Mouse (Mus musculus): Measurements from ENCODE around the gene Gm28042.

The Gm28042 gene

DNA sequence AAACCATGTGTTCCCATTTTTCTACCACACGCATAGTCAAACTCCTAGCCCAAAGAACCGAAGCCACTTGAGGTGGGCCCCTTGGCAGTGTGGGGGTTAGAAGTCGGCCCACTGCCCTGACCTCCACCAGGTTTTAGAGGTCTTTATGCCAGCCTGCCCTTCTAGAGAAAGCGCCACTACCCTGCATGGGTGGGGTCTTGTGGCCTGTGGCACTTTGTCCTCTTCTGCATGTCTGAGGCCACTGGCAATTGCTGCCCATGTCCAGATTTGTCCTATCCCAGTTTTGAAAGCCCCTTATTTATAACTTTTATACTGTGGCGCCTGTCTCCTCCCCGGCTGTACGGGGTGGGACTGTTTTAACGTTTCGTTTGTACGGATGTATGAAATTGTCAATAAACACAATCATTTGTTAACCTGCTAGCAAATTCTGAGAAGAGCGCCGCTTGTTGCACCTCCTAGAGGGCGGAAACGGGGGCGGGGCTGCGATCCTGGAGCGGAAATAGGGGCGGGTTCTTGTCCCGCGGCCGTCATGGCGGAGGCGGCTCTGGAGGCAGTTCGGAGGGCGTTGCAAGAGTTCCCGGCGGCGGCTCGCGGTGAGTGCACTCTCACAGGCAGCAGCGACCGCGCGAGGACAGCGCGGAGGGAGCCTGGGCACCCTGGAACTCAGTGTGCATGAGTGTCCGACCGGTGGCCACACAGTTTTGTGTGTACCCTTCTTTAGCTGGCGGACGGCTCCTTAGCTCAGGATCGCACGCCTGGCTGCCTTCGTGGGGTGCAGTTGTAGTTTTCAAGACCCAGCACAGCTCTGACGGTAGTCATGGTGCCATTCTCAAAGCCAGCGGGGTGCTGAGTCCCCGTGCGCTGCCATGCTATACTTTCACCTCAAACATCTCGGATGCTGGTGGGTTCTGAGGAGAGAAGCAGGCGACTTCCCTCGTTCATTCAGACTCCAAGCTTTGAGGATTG lies at the start of gene Gm28042, which contains the start of gene Jmjd7:
TSS of gene Gm28042 (plus strand) at position 510 of the 966 bp plus-strand sequence.
TSS of gene Jmjd7 (plus strand) at position 500 of the 966 bp plus-strand sequence.
- ATAC-seq (ENCODE audit: low TSS enrichment): peak; percentile 85

DNA sequence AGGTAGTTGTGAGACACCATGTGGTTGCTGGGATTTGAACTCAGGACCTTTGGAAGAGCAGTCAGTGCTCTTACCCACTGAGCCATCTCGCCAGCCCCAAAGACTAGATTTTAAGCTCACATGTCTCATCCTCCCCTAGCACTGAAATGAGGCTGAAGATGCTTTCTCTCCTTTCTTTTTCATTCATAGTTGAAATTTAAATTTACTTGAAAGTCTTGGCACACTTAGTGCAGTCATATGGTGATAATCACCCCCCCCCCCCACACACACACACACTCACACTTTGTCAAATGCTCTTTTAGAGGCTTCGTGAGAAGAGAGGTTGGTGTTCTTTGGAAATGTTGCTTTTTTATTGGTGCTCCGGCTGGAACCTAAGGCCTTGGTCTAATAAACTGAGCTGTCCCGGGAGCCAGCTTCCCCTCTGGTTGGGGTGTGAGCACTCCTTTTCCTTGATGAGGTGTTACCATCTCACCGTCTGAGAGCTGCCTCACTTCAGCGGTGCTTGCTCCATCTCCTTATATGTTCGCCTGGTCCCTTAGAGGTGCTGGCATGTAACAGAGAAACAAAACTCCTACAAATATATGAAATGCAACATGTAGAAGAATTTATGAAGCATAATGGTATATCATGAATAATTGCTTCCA lies 46.8 kb upstream of the Gm28042 start:
- ATAC-seq (ENCODE audit: low TSS enrichment): peak; percentile 62

DNA sequence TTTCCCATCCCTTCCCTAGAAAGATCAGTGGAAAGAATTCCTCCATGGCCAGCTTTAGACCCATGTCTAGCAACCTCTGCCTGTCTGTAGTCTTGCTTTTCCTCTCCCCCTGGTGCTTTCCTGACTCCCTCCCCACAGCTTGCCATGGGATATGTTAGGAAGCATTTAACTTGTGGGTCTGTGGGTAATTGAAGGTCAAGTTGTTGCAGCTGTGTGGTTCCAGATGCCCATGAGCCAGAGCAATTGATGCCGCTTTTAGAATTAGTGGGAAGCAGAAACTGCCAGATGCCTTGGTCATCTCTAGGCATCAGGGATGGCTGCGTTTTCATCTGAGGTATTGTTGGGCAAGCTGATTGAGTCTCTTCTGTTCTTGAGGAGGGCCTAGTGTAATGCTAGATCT lies 45.7 kb upstream of the Gm28042 start:
- no peak for ATAC-seq (ENCODE audit: low TSS enrichment)

DNA sequence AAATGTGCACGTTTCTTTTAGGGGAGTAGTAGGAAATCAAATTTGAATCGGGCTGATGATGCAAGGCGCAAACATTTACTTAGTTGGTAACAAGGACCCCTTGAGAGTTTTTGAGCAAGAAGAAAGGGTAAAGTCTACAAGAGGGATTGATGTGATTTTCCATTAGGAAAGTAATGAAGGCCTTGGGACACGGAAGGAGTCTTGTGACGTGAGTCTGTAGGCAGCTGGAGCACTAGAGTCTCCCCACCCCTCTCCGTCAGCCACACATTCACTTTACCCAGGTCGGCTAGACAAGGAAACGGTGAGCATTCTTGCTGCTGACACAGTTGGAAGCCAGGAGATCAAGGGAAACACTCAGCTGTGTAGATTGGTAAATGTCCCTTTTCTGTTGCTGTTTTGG lies 41.4 kb upstream of the Gm28042 start:
- ATAC-seq (ENCODE audit: low TSS enrichment): no peak

DNA sequence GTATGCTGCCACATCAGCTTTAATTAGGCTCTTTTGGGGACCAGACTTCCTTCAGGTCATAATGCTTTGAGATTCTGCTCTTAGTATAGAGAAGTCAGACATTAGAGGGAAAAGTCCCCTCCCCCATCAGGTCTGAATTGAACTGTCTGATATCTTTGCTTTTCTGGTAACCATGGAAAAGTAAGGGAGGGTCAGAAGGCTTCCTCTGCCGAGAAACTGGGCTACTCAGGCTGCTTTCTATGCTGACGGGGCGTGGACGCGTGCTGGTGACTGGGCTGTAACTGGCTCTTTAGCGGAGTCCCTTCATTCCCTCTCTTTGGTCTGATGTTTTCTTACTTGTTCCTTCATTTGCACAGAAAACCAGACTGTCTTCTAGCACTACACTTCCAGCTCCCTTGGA lies 40.9 kb upstream of the Gm28042 start:
- ATAC-seq (ENCODE audit: low TSS enrichment): no peak

DNA sequence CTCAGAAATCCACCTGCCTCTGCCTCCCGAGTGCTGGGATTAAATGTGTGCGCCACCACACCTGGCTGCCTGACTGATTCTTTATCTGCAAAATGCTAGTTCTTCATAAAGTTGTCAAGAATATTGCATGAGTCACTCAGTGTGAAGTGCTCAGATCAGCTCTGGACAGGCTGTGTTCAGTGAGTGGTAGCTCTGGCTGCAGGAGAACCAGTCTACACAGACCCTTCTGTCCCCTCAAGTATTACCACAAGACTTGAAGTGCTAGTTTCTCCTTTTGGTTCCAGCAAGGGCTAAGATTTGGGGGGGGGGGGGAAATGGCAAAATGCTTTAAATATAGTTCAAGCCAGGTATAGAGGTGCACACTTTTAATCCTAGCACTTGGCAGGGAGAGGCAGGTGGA lies 39.9 kb upstream of the Gm28042 start:
- ATAC-seq (ENCODE audit: low TSS enrichment): no peak

DNA sequence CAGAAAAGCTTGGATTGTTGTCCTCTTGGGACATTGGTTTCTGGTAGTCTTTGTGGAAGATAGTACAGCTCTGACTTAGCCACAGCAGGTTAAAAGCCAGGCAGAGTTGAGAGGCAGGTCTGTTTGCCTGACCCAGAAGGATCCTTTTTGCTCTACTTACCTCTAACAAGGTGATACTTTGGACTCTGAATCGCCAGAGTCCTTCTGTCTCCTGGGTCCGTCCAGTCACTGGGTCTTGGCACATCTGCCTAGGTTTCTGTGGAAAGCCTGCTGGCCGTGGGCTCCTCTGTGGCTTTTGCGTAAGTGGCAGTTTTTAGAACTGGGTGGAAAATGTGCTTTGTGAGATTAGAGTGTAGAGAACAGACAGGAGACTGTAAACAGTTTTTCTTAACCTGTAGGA lies 38.3 kb upstream of the Gm28042 start:
- ATAC-seq (ENCODE audit: low TSS enrichment): peak; percentile 52; the same call in 1 of the 2 replicates

DNA sequence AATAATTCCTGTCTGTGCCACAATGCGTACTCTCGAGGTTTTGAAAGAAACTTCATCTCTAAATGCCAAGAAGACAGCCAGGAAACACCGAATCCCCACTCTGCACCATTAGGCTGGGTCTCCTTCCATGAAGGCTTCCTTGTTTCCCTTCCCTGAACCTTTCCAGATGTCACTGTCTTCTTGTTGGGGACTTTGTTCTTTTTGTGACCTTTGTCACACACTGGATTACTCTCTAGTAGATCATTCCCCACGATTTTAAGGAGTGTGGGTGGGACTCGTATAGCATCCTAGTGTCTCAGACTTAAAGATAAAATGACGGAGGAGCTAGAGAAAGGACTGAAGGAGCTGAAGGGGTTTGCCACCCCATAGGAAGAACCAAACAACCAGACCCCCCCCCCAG lies 36.4 kb upstream of the Gm28042 start:
- ATAC-seq (ENCODE audit: low TSS enrichment): no peak

DNA sequence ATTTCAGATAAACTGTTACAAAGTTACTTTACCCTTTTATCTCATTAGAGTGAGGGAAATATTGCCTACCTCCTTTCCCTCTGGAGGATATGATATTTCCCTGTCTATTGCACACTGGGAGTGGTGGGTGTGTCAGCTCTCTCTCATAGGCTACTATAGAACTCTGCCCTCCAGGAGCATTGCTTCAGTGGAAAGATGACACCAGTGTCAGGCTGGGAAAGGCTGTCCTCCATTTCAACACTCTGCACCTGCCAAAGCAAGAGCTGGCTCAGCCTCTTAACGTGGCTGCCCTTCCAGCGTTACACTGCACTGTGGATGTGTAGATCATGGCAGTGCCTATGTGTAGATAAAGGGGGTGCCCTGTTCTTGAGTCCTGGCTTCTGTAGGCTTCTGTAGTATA lies 34.9 kb upstream of the Gm28042 start:
- ATAC-seq (ENCODE audit: low TSS enrichment): no peak

DNA sequence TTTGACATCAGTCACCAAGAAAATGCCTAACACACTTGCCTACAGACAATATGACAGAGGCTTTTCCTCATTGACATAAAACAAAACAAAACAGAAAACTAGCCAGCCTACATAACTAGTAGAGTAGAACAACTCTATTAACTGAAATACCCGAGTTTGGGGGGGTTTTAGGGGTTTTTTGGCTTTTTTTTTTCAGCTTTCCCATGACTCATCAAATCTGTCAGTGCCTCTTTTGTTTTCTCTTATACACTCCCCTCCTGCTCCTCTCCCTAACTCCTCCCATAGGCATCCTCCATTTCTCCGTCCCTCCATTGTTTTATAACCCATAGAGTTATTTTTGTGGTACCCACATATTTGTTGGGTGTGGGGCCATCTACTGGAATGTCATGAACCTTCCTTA lies 33.8 kb upstream of the Gm28042 start:
- ATAC-seq (ENCODE audit: low TSS enrichment): no peak

DNA sequence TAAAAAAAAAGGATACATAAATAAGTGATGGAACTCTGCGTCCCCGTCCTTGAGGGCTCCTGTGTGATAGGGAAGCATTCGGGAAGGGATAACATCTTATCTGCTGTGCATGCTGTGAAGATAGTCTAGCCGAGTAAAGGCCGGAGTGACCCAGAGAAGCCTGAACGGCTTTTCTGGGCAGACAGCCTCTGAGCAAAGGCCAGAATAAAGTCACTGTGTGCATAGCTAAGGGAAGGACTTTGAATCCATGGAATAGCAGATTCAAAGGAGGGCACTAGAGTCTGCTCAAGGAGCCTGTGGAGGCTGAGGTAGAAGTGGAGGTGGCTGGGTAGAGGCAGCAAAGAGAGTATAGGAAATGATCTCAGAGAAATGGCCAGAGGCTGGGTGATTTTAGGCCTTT lies 32.5 kb upstream of the Gm28042 start:
- no peak for ATAC-seq (ENCODE audit: low TSS enrichment)

DNA sequence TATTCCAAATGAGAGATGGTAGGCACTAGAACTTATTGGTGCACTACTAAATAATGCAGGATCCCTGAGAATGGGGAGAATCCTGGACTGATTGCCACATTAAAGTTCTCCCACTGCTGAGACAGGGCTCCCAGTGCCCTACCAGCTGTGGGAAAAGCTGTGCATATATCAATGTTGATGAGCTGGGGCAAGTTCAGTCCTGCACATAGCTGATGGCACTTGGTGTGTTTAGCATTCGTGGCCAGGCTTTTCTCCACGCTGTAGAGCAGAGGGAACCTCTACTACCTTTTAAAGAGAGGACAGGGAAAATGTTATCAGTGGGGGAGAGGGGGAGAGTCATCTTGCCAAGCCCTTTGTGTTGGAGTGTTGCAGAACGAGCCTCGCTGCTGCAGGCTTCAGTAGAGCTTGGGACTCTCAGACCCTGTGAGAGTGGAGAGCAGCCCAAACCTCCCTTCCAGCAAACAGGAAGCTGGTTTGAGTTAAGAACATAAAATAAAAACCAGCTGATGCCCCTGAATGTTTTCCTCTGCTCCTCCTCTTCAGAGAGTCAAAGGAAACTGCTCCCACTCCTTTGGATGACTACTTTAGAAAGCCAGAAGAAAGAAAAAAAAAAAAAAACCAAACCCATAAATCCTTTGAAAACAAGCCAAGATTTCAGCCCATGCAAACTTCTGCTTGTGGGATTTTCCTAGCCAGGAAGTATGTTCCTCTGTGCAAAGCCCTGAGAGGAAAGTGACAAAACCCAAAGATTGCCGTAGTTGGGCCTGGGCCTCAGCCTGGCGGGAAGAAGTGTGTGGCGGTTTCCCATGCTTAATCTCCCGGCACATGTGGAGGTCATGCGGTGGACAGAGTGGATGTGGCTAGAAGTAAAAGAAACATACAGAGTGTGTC lies 31.7 kb upstream of the Gm28042 start:
- peak; percentile 62 for ATAC-seq (ENCODE audit: low TSS enrichment)

DNA sequence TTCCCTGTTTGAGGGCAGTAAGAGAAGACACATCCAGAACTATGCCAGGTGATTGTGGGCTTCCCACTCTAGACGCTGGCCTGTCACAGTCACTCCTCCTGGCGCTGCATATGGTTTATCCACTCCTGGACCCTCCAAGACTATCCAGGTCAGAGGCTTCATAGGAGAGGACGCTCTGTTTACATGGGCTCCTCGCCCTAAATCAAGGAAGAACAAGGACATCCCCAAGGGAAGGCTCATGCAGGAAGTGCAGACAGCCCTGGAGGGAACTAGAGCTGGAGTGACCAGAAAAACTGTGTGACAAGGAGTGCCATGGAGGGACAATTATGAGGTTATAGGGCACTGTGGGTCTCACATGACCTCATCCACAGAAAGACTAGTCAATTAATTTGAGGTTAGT lies 29.9 kb upstream of the Gm28042 start:
- ATAC-seq (ENCODE audit: low TSS enrichment): no peak

DNA sequence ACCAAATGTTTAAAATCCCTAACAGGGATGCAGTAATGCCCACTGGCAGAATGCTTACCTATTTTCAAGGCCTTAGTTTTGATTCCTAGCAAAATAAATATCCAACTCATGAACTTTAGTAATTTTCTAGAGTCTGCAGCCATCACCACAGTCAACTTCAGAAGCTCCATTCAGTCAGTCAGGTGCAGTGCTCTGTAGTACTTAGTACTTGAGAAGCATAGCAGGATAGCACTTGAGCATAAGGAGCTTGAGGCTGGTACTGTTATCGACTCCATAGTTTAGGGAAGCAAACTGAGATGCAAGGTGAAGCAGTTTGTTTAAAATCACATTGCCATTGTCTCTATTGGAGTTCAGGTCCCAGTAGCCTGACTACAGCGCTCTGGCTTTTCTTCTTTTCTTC lies 27.6 kb upstream of the Gm28042 start:
- no peak for ATAC-seq (ENCODE audit: low TSS enrichment)

DNA sequence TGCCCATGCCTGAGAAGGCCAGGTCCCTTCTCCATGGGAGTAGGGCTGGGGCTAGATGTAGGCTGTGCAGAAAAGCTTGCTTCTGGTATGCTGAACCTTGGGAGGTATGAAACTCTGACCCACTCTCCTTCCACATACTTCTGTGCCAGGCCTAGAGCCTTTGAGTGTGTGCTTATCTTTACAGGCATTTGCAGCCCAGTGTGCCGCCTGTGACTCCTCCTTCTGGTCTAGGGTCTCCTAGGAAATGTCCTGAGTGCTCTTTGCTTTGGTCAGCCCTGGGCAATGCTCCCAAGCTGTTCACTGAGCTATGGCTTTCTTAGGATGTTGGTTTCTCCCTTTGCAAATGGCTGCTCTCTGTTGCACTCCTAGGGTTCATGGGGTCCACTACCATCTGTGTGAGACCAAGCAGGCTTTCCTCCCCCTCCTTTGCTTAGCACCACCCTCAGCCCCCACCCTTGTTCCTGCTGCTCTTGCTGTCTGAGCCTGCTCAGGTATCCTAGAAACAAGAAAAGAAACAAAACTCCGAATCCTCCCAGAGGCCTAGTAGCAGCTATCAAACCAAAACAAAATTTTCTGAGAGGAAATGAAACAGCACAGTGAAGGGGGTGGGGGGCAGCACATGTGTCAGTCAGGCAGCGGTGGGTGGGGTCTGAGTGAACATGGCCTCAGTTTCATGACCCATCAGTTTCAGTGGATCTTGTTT lies 26.3 kb upstream of the Gm28042 start:
- ATAC-seq (ENCODE audit: low TSS enrichment): no peak

DNA sequence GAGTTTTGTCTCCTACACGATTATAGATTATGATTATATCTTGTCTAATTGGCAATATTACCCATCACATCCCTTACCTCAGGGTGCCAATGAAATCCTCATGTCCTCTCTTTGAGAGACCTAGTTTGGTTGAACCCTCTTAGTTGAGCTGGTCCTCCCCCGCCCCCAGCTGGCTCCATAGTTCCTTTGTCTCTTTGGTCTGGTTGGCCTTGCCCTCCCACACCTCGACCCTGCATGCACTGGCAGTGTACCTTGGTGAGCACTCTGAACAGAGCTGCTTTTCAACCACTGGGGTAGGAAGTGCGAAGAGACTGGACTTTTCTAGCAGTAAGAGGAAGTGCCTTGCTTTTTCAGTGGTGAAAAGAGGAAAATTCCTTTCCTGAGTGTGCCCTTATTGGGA lies 25.3 kb upstream of the Gm28042 start:
- ATAC-seq (ENCODE audit: low TSS enrichment): no peak

DNA sequence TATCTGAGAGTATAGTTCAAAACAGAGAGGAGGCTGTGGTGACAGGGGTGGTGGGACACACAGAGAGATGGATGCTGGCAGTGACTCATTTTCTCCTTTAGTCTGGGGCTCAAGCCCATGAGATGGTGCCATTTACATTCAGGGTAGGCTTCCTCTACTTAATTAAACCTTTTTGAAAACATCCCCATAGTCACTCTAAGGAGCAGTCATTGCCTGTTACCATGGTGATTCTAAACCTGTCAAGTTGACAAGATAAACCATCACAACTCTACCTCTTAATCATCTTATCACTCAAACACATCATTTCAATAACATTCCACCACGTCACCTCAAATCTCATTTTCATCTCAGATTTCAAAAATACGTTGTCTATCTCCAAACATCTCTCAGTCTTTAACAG lies 23.3 kb upstream of the Gm28042 start:
- ATAC-seq (ENCODE audit: low TSS enrichment): no peak

DNA sequence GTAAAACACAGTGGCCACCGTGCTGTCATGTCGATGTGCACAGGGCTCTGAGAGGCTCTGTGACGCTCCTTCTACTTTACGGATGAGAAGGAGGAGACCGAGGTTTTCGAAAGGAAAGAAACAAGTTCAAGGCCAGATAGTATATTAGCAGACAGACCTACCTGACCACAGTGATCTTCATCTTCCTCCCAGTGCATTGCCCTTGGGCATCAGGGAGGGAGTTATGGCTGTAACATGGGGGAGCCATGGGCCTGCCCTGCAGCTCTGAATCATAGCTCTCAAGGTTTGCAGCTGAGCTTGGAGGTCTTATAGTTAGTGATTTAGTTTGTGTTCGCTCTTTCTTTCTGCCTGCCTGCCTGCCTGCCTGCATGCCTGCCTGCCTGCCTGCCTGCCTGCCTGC lies 20.6 kb upstream of the Gm28042 start:
- no peak for ATAC-seq (ENCODE audit: low TSS enrichment)

DNA sequence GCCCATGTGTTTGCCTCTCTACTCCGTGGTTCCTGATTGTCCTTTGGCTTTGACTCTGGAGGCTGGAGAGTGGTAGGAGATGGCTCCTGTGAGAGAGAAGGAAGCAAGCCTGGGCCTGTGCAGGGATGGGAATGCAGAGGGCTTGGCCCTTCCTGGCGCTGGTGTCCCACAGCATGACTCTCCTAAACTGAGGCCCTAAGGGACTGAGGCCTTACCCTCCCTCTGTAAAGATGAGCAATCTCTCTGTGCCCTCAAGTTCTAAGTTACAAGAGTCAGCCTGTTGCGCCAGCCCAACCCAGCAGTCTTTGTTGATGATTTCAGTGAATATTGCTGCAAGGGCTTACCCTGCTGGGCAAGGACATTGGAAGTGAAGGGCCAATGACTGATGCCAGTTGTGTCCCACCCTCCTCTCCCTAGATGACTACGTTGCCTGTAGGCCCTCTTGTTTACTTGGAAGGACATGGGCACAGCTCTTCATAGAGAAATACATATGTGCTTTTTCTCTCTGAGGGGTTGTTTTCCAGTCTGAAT lies 19.5 kb upstream of the Gm28042 start:
- no peak for ATAC-seq (ENCODE audit: low TSS enrichment)

DNA sequence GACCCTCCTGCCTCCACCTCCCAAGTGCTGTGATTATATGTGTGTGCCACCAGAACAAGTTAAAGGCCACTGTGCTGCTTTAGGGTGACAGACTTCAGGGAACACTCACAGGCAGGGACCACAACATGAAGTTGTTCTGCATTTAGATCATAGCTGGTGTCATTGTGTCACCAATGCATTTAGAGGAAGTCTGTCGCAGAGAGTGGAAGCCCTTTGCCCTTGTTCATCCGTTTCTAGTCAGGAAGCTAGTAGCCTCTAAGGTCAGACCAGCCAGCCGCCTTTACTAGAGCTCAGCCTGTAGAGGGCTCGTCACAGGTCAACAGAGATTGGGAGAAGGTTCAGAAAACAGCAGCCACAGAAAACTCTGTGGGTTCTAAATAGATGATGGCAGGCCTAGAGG lies 18.6 kb upstream of the Gm28042 start:
- no peak for ATAC-seq (ENCODE audit: low TSS enrichment)

Data from frontal cortex, adult (tissue).